Mouse (Mus musculus) hindbrain, postnatal 0 days (tissue): ENCODE data around the gene Foxa3. TPM values are rescaled to one million over a fixed set of nuclear protein-coding genes. Genes with fewer than 3 reads are reported as not detected.

Source experiments
- ATAC-seq: fragments of 200-750 bp; cut with Nextera tagmentation; 2 replicates; pipeline ENCODE4 v1.8.0; 2017; ENCODE audit warnings: mild to moderate bottlenecking, moderate TSS enrichment, moderate library complexity
- DNase-seq: peaks from one replicate; pipeline ENCODE4 v3.0.0-alpha.2; 2015; ENCODE audit warnings: low spot score
- H3K27ac ChIP-seq: fragments of 300-500 bp; sonication (generic); 2 replicates; pipeline ENCODE4 v1.5.1; 2014; ENCODE audit warnings: mild to moderate bottlenecking
- H3K27me3 ChIP-seq: fragments of 300-500 bp; sonication (generic); 2 replicates; pipeline ENCODE4 v1.6.1; 2014; ENCODE audit warnings: low read length, mixed read lengths; ENCODE audit not compliant: insufficient read depth
- H3K36me3 ChIP-seq: fragments of 300-500 bp; sonication (generic); 2 replicates; pipeline ENCODE4 v1.6.1; 2014; ENCODE audit warnings: low read length, mixed read lengths; ENCODE audit not compliant: insufficient read depth
- H3K4me1 ChIP-seq: fragments of 300-500 bp; sonication (generic); 2 replicates; pipeline ENCODE4 v1.6.1; 2014; ENCODE audit warnings: antibody characterized with exemption, low read length, mixed read lengths; ENCODE audit not compliant: insufficient read depth
- H3K4me2 ChIP-seq: fragments of 300-500 bp; sonication (generic); 2 replicates; pipeline ENCODE4 v1.6.1; 2014; ENCODE audit warnings: low read depth, mild to moderate bottlenecking, low read length, moderate library complexity, mixed read lengths
- H3K4me3 ChIP-seq: fragments of 300-500 bp; sonication (generic); 2 replicates; pipeline ENCODE4 v1.5.1; 2014; ENCODE audit warnings: low read length
- H3K9ac ChIP-seq: fragments of 300-500 bp; sonication (generic); replicated peaks from 2 replicates; pipeline ENCODE4 v1.6.1; 2014; ENCODE audit warnings: mild to moderate bottlenecking, low read length, moderate library complexity, mixed read lengths
- H3K9me3 ChIP-seq: fragments of 300-500 bp; sonication (generic); 2 replicates; pipeline ENCODE4 v1.6.1; 2016; ENCODE audit warnings: low read length, mixed read lengths
- CTCF ChIP-seq: IDR thresholded peaks from 2 replicates; pipeline ENCODE4 v1.5.1; 2016; ENCODE audit warnings: antibody characterized with exemption, control low read depth, low read depth
- WGBS: fragments of 180-500 bp; shearing (Covaris S2); extraction: QIAGEN DNeasy Blood & Tissue Kit; methylation state at CpG from one replicate; pipeline ENCODE4 v1.1.7; 2014; 5-methylcytosine and 5-hydroxymethylcytosine counted together
- polyA plus RNA-seq: library from polyadenylated mRNA; unstranded; fragments of >200 nt; fragmentation: Nextera tagmentation; extraction: Ambion mirVana; gene quantifications from 2 replicates; pipeline ENCODE4 v1.2.1, GENCODE M21; 2015
- total RNA-seq: library from RNA; depleted of rRNA; stranded (reverse); fragments of >200 nt; gene quantifications from 2 replicates; pipeline ENCODE4 v1.2.3, GENCODE M21; 2014

The Foxa3 gene
- total and polyA plus RNA-seq, 2 experiments from 2014 or later: not detected

GRCm38 (mm10) chr7:19016042-19016441 is 7.3 kb downstream of the Foxa3 start:
- no peak overlapping the region for H3K9ac ChIP-seq
- H3K4me3 ChIP-seq: no peak overlapping the region
- TF ChIP-seq CTCF: no peak
- DNase-seq (no peak), ATAC-seq (no peak)
- no peaks in the 10 kb centered on the region for H3K9me3 ChIP-seq
- H3K4me1 ChIP-seq: no peaks in the 10 kb centered on the region
- H3K4me2 ChIP-seq: no peak overlapping the region
- no peaks in the 10 kb centered on the region for H3K36me3 ChIP-seq
- H3K27ac ChIP-seq: no peak overlapping the region
- WGBS: 92% methylated on average over 4 of the region's 4 CpGs
- H3K27me3 ChIP-seq: peaks cover 3% of the 10 kb centered on the region; the same call in 1 of the 2 replicates

GRCm38 (mm10) chr7:19014452-19014851 is 8.9 kb downstream of the Foxa3 start:
- DNase-seq: no peak
- no peaks in the 10 kb centered on the region for H3K9me3 ChIP-seq
- H3K9ac ChIP-seq: no peak overlapping the region
- no peaks in the 10 kb centered on the region for H3K4me1 ChIP-seq
- no peak overlapping the region for H3K4me2 ChIP-seq
- no peaks in the 10 kb centered on the region for H3K27me3 ChIP-seq
- H3K27ac ChIP-seq: no peak overlapping the region
- peak; percentile 21 for TF ChIP-seq CTCF
- no peaks in the 10 kb centered on the region for H3K36me3 ChIP-seq
- 60% methylated on average over 15 of the region's 15 CpGs for WGBS
- ATAC-seq: no peak
- H3K4me3 ChIP-seq: no peak overlapping the region

- no peak for ATAC-seq
- H3K4me1 ChIP-seq: no peaks in the 10 kb centered on the region
- 54% methylated on average over 2 of the region's 2 CpGs for WGBS
Observed at GRCm38 (mm10) chr7:19012882-19013281, 10.5 kb downstream of the Foxa3 start.

DNA sequence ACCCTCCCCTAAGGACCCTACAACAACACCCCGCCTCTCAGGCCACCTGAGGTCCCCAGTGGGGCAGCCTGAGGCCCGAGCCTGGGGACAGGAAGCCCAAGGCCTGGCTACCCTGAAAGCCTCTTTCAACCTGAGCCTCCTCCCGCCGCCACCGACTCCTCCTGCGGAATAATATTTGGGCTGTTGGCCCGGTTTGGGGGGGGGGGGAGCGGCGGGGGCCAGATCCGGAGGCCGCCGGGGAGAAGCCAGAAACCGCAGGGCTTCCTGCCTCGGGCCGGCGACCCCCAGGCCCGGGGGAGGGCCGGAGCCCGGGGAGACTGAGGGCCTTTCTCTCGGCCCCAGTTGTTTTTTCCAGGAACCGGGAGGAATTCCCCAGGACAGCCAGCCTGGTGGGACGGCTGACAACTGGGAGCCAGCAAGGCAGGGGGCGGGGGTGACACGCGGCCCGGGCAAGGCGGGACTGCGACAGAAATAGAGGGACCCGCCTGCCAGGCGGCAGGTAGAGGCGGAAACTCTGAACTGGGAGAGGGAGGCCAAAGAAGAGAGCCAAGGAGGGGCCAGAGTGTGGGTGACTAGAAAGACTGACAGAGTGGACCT is 11.2 kb downstream of the Foxa3 start:
- ATAC-seq: no peak
- no peak overlapping the region for H3K27ac ChIP-seq
- WGBS: 4% methylated on average over 25 of the region's 31 CpGs
- peak overlapping the region; percentile 16 for H3K4me3 ChIP-seq
- H3K4me2 ChIP-seq: peak overlapping the region; percentile 54
- no peaks in the 10 kb centered on the region for H3K27me3 ChIP-seq
- peak overlapping the region; percentile 51 for H3K9ac ChIP-seq
- no peak for DNase-seq
- H3K9me3 ChIP-seq: no peaks in the 10 kb centered on the region
- H3K36me3 ChIP-seq: no peaks in the 10 kb centered on the region
- H3K4me1 ChIP-seq: no peaks in the 10 kb centered on the region
- TF ChIP-seq CTCF: no peak

More at GRCm38 (mm10) chr7:19012882-19013281, 10.5 kb downstream of the Foxa3 start:
- H3K36me3 ChIP-seq: no peaks in the 10 kb centered on the region
- no peak for TF ChIP-seq CTCF
- H3K27ac ChIP-seq: no peak overlapping the region
- H3K27me3 ChIP-seq: no peaks in the 10 kb centered on the region
- no peak overlapping the region for H3K4me2 ChIP-seq
- H3K4me3 ChIP-seq: no peak overlapping the region
- DNase-seq: no peak
- H3K9ac ChIP-seq: no peak overlapping the region
- H3K9me3 ChIP-seq: no peaks in the 10 kb centered on the region

DNA sequence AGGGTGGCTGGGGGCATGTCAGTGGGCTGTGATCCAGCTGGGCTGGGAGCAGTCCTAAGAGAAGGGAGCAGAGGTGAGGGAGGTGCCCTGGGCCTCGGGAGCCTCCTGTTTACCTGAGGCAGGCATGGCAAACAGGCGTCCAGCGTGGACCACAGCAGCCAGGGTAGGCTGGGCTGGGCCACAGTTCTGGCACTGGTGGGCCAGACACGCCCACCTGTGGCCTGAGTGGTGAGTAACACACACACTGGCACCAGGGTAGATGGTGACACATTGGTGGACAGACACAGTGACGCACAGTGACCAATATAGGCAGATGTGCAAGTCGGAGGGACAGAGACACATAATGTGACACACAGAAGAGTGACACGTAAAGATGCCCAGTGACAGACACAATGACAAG is 12.8 kb downstream of the Foxa3 start:
- no peaks in the 10 kb centered on the region for H3K27me3 ChIP-seq
- no peaks in the 10 kb centered on the region for H3K9me3 ChIP-seq
- H3K27ac ChIP-seq: no peak overlapping the region
- no peak overlapping the region for H3K4me3 ChIP-seq
- peaks cover 8% of the 10 kb centered on the region for H3K4me1 ChIP-seq
- H3K4me2 ChIP-seq: no peak overlapping the region
- DNase-seq (no peak), ATAC-seq (no peak)
- no peaks in the 10 kb centered on the region for H3K36me3 ChIP-seq
- no peak for TF ChIP-seq CTCF
- no peak overlapping the region for H3K9ac ChIP-seq
- WGBS: 87% methylated on average over 7 of the region's 7 CpGs

DNA sequence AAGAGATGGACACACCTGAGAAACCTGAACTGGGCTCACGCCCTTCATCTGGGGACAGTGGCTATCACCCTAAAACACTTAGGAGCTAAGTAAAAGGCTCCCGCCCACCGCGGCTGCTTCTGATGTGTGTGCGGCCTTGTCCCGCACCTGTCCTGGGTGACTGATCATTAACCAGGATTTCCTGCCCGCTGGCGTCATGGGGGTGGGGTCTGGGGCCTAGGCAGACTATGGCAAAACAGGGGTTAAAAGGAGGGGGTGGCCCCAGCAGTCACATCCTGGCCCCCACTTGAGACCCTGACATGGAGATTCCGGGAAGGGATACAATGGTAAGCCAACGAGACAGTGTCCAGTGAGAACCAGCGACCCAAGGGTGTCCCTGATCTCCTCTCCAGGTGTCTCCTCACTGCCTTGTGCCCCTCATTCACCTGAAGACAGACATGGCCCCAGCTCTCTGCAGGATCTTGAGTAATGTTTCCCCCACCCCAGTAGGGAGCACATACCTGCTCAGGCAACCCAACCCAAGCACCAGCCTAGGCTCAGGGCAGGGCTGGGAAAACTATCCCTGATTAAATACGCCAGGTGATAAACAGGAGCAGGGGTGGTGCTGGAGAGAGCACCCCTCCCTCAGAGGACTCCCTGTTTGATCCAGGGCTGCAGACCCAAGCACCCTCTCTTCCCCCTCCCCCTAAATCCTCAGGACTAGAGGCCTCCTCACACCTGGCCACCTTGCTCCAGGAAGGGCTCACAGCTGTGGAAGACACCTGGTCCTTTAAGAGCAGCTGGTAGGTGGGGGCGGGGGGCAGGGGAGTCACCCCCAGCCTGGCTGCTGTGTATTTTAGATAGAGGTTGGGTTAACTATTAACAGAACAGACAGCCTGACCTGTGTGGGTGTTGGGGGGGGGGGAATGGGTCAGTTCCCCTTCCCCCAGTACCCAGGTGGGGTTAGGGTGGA is 16.0 kb downstream of the Foxa3 start:
- DNase-seq: no peak
- no peak overlapping the region for H3K9ac ChIP-seq
- no peak overlapping the region for H3K4me3 ChIP-seq
- H3K27ac ChIP-seq: no peak overlapping the region
- no peak for ATAC-seq
- TF ChIP-seq CTCF: no peak
- H3K36me3 ChIP-seq: no peaks in the 10 kb centered on the region
- 80% methylated on average over 13 of the region's 13 CpGs for WGBS
- H3K9me3 ChIP-seq: no peaks in the 10 kb centered on the region
- no peak overlapping the region for H3K4me2 ChIP-seq
- H3K27me3 ChIP-seq: no peaks in the 10 kb centered on the region
- peaks cover 19% of the 10 kb centered on the region for H3K4me1 ChIP-seq
